Mouse (Mus musculus) neural tube, embryonic 14.5 days (tissue): ENCODE measurements around the gene Sult2a3. TPM values are rescaled to one million over a fixed set of nuclear protein-coding genes. Genes with fewer than 3 reads are reported as not detected.
"Not testable (repeated sequence)": the region's sequence is repeated elsewhere in the genome, so short reads cannot be mapped to it uniquely, and the experiment has no call there.

Experiments used
- ATAC-seq: fragments of 200-750 bp; cut with Nextera tagmentation; 2 replicates; pipeline ENCODE4 v1.8.0; 2017; ENCODE audit warnings: low read depth, mild to moderate bottlenecking, moderate TSS enrichment, moderate library complexity
- H3K27ac ChIP-seq: fragments of 300-500 bp; sonication (generic); 2 replicates; pipeline ENCODE4 v1.5.1; 2014; ENCODE audit warnings: low read depth, mild to moderate bottlenecking, control low read depth, low read length, moderate library complexity, mixed read lengths
- H3K27me3 ChIP-seq: fragments of 300-500 bp; sonication (generic); 2 replicates; pipeline ENCODE4 v1.6.1; 2014; ENCODE audit warnings: low read length; ENCODE audit not compliant: control insufficient read depth, insufficient read depth
- H3K36me3 ChIP-seq: fragments of 300-500 bp; sonication (generic); 2 replicates; pipeline ENCODE4 v1.6.1; 2014; ENCODE audit warnings: low read length, mixed read lengths; ENCODE audit not compliant: control insufficient read depth, insufficient read depth
- H3K4me1 ChIP-seq: fragments of 300-500 bp; sonication (generic); 2 replicates; pipeline ENCODE4 v1.6.1; 2014; ENCODE audit warnings: low read length; ENCODE audit not compliant: control insufficient read depth, insufficient read depth
- H3K4me2 ChIP-seq: fragments of 300-500 bp; sonication (generic); 2 replicates; pipeline ENCODE4 v1.6.1; 2014; ENCODE audit warnings: mild to moderate bottlenecking, low read depth, low read length, control low read depth
- H3K4me3 ChIP-seq: fragments of 300-500 bp; sonication (generic); 2 replicates; pipeline ENCODE4 v1.5.1; 2014; ENCODE audit warnings: low read depth, low read length, control low read depth, mixed read lengths
- H3K9ac ChIP-seq: fragments of 300-500 bp; sonication (generic); replicated peaks from 2 replicates; pipeline ENCODE4 v1.6.1; 2014; ENCODE audit warnings: low read depth, mild to moderate bottlenecking, control low read depth, low read length, mixed read lengths
- H3K9me3 ChIP-seq: fragments of 300-500 bp; sonication (generic); 2 replicates; pipeline ENCODE4 v1.6.1; 2016; ENCODE audit warnings: low read length; ENCODE audit not compliant: control insufficient read depth
- WGBS: fragments of 180-500 bp; shearing (Covaris S2); extraction: QIAGEN DNeasy Blood & Tissue Kit; methylation state at CpG from one replicate; pipeline ENCODE4 v1.1.7; 2014; 5-methylcytosine and 5-hydroxymethylcytosine counted together
- polyA plus RNA-seq: library from polyadenylated mRNA; unstranded; fragments of >200 nt; fragmentation: Nextera tagmentation; extraction: Ambion mirVana; gene quantifications from 2 replicates; pipeline ENCODE4 v1.2.1, GENCODE M21; 2014

The Sult2a3 gene
- not detected in 2 replicates for polyA plus RNA-seq

DNA sequence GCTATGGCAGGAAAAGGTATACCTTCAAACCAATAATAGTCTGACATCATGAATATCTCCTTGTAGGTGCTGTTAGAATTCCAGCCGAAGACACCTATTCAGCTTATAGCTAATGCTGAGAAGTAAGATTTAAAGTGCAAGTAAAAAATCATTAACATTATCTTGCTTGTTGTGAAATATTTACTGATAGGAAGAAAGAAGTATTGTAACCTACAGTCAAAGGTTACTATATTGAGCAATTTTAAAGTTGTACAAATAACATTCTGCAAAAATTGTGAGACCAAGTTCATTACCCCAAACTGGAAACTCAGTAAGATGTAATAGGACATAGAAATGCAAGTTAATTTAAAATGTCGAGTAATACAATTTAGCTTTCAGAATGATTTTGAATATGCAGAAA is at the start of gene Sult2a3:
Gene Sult2a3, minus strand, starts transcription at position 101 of the 400 bp plus-strand sequence.
- no peaks in the 10 kb centered on the region for H3K9me3 ChIP-seq
- no peaks in the 10 kb centered on the region for H3K36me3 ChIP-seq
- H3K27ac ChIP-seq = no peak within 1 kb of the TSS
- 92% methylated on average over 2 of the region's 2 CpGs for WGBS
- no peaks in the 10 kb centered on the region for H3K4me1 ChIP-seq
- no peak within 1 kb of the TSS for H3K9ac ChIP-seq
- H3K27me3 ChIP-seq = no peaks in the 10 kb centered on the region
- H3K4me3 ChIP-seq = no peak within 1 kb of the TSS
- H3K4me2 ChIP-seq = no peak within 1 kb of the TSS
- ATAC-seq = no peak

DNA sequence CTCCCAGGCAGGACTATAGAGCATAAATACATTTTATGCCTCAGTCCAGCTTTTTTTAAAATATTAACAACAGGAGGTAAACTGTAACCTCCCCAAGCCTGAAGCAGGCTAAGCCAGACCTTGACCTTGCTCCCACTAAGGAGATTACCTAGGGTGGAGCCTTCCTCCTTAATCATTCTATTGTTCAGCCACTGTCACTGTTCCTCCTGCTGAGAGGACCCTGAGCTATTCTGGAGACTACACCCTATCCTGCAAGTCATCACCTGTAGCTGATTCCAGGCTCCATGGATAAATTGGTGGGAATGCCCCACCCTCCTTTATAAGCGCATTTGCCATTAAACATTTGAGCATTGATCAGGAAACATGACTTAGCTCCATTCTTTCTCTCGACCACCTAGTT is 2.4 kb downstream of the Sult2a3 start:
- Histone ChIP-seq H3K4me3 (no peak overlapping the region), H3K4me1 (no peaks in the 10 kb centered on the region), H3K27me3 (no peaks in the 10 kb centered on the region), H3K9ac (no peak overlapping the region), H3K4me2 (no peak overlapping the region), H3K27ac (no peak overlapping the region), H3K9me3 (no peaks in the 10 kb centered on the region), H3K36me3 (no peaks in the 10 kb centered on the region)
- no peak for ATAC-seq
- WGBS = 75% methylated on average over 2 of the region's 2 CpGs

DNA sequence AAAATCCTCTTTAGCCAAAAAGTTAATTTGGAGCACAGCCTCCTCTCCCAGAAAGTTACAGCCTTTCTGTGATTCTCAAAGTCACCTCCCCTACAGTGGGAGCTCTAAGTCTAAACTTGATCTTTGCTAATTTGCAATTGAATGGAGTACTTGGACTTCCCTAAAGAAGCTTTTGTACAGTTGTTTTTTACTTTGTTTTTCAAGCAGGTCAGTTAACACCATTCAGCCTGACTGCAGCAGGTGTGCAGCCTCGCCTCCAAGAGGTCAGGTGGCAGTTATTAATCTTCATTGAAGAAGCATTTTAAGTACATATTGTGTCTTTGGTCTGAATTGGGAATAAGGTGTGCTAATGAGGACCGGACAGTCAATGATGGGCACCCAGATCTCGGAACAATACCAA is 3.0 kb downstream of the Sult2a3 start:
- not testable (repeated sequence) for ATAC-seq, H3K4me1 ChIP-seq, H3K9ac ChIP-seq, H3K27me3 ChIP-seq, H3K27ac ChIP-seq, H3K36me3 ChIP-seq, H3K4me3 ChIP-seq, H3K9me3 ChIP-seq, H3K4me2 ChIP-seq
- WGBS = 75% methylated on average over 3 of the region's 3 CpGs

DNA sequence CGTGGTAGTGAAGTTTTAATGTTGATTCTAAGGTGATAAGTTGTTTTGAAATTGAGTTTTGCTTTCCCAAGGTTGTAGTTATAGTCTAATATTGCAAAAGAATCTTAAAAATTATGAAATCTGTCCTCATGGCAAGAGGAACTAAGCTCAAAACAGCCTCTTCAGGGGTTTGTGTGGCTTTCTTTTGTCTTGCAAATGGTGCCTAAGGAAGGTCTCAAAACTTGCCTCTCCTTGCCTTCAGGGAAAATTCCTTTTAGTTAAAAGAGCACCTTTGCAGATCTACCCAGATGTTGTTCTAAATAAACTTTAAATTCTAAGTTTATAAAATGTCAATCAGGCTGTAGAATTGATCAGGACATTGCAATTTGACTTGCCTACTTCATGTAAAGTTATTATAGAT is 6.1 kb downstream of the Sult2a3 start:
- H3K9me3 ChIP-seq = no peaks in the 10 kb centered on the region
- no peak for ATAC-seq
- H3K27me3 ChIP-seq = no peaks in the 10 kb centered on the region
- 37% methylated on average over 1 of the region's 1 CpGs for WGBS
- H3K9ac ChIP-seq = no peak overlapping the region
- no peak overlapping the region for H3K27ac ChIP-seq
- H3K4me3 ChIP-seq = no peak overlapping the region
- no peaks in the 10 kb centered on the region for H3K4me1 ChIP-seq
- no peaks in the 10 kb centered on the region for H3K36me3 ChIP-seq
- no peak overlapping the region for H3K4me2 ChIP-seq

DNA sequence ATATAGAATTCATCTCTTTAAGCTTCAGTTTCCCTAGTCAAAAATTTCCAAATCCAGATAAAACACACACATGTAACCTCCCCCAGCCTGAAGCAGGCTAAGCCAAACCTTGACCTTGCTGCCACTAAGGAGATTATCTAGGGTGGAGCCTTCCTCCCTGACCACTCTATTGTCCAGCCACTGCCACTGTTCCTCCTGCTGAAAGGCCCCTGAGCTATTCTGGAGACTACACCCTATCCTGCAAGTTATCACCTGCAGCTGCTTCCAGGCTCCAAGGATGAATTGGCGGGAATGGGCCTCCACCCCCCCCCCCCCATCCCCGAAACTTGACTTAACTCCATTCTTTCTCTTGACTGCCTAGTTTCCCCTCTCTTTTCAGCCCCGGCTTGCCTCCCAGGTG is 8.4 kb downstream of the Sult2a3 start:
- not testable (repeated sequence) for H3K27ac ChIP-seq, ATAC-seq, H3K36me3 ChIP-seq, H3K4me1 ChIP-seq, H3K4me3 ChIP-seq, H3K4me2 ChIP-seq, H3K9ac ChIP-seq, H3K9me3 ChIP-seq, H3K27me3 ChIP-seq
- WGBS = 78% methylated on average over 3 of the region's 3 CpGs

DNA sequence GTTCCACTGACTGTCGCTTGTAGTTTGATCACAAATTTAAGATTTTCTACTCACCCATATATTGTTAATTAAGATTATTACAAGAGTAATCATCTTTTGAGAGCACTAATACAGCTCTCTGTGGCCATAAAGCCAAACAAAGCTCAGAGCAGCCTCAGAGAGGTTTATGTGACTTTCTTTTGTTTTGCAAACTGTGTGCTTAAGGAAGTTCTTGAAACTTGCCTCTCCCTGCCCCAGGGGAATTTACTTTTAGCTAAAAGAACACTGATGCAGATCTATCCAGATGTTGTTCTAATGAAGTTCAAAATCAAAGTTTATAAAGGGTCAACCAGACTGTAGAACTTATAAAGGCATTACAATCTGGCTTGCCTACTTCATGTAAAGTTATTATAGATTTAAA is 75.0 kb downstream of the Sult2a3 start:
- H3K9me3 ChIP-seq, H3K27me3 ChIP-seq, H3K4me1 ChIP-seq, H3K27ac ChIP-seq, H3K4me3 ChIP-seq, ATAC-seq, H3K4me2 ChIP-seq, H3K9ac ChIP-seq, H3K36me3 ChIP-seq: not testable (repeated sequence)
- WGBS = 48% methylated on average over 1 of the region's 1 CpGs

DNA sequence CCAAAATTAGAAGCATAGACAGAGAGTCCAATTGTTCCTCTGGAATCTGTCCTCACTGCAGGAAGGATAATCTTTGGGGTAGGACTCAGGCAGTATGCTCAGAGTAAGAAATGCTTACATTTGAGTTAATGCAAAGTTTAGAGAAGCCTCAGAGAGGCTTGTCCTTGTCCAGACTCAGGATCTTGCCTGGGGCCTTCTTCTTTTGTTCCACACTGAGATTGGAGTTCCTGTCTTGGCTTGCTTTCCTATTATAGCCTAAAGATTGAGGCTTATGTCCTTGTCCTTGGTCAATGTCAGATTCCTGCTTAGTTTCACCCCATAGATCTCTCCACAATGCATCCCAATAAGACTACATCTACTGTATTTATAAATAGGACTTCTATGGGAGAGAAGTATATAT is 92.0 kb downstream of the Sult2a3 start:
- H3K36me3 ChIP-seq, H3K9ac ChIP-seq, H3K9me3 ChIP-seq, H3K4me3 ChIP-seq, H3K4me2 ChIP-seq, ATAC-seq, H3K27me3 ChIP-seq, H3K27ac ChIP-seq, H3K4me1 ChIP-seq: not testable (repeated sequence)

Other genes with a start within 250 kb of the Sult2a3 start
- not detected in 2 replicates for gene Sult2a4, start 133.4 kb downstream of the Sult2a3 start, polyA plus RNA-seq
- gene Sult2a6, start 131.8 kb upstream of the Sult2a3 start, polyA plus RNA-seq = not detected in 2 replicates
- not detected in 2 replicates for gene Obox8, start 210.5 kb upstream of the Sult2a3 start, polyA plus RNA-seq